Mouse (Mus musculus): Measurements from ENCODE around the gene Irak3. TPM values are rescaled to one million over a fixed set of nuclear protein-coding genes. Genes with fewer than 3 reads are reported as not detected.
"Not testable (repeated sequence)": the region's sequence is repeated elsewhere in the genome, so short reads cannot be mapped to it uniquely, and the experiment has no call there.

The Irak3 gene
- polyA plus RNA-seq, 1 experiment from 2014 or later: 0.24 TPM

- Histone ChIP-seq H3K27ac (no peak overlapping the region), H3K4me3 (replicated peaks) (no peak overlapping the region), H3K4me2 (replicated peaks) (no peak overlapping the region), H3K9me3 (peaks cover 17% of the 10 kb centered on the region), H3K36me3 (0 out of 2 replicates have a peak, but pooled peaks cover 7% of the 10 kb centered on the region), H3K27me3 (no peaks in the 10 kb centered on the region), H3K9ac (replicated peaks) (no peak overlapping the region), H3K4me1 (replicated peaks) (no peaks in the 10 kb centered on the region)
- 72% methylated on average over 4 of the region's 4 CpGs for WGBS
- no peak for ATAC-seq
Observed at GRCm38 (mm10) chr10:120140193-120140592, 61.7 kb downstream of the Irak3 start.

GRCm38 (mm10) chr10:120136020-120136562, 65.8 kb downstream of the Irak3 start:
- Histone ChIP-seq H3K9ac (replicated peaks) (no peak overlapping the region), H3K27ac (no peak overlapping the region), H3K4me1 (replicated peaks) (no peaks in the 10 kb centered on the region), H3K9me3 (no peaks in the 10 kb centered on the region), H3K4me2 (replicated peaks) (no peak overlapping the region), H3K36me3 (no peaks in the 10 kb centered on the region), H3K4me3 (replicated peaks) (no peak overlapping the region), H3K27me3 (no peaks in the 10 kb centered on the region)
- ATAC-seq: no peak
- WGBS: 89% methylated on average over 12 of the region's 12 CpGs

GRCm38 (mm10) chr10:120133697-120134096, 68.2 kb downstream of the Irak3 start:
- Histone ChIP-seq H3K27me3 (no peaks in the 10 kb centered on the region), H3K9ac (replicated peaks) (no peak overlapping the region), H3K36me3 (no peaks in the 10 kb centered on the region), H3K4me2 (replicated peaks) (no peak overlapping the region), H3K4me3 (replicated peaks) (no peak overlapping the region), H3K9me3 (no peaks in the 10 kb centered on the region), H3K4me1 (replicated peaks) (0 out of 2 replicates have a peak, but pooled peaks cover 5% of the 10 kb centered on the region), H3K27ac (no peak overlapping the region)
- no peak for ATAC-seq
- 83% methylated on average over 11 of the region's 11 CpGs for WGBS

GRCm38 (mm10) chr10:120130621-120131020, 71.3 kb downstream of the Irak3 start:
- Histone ChIP-seq H3K4me3 (replicated peaks) (no peak overlapping the region), H3K9me3 (no peaks in the 10 kb centered on the region), H3K27ac (no peak overlapping the region), H3K36me3 (no peaks in the 10 kb centered on the region), H3K4me1 (replicated peaks) (0 out of 2 replicates have a peak, but pooled peaks cover 6% of the 10 kb centered on the region), H3K9ac (replicated peaks) (no peak overlapping the region), H3K4me2 (replicated peaks) (no peak overlapping the region), H3K27me3 (no peaks in the 10 kb centered on the region)
- 66% methylated on average over 16 of the region's 16 CpGs for WGBS
- ATAC-seq: no peak

GRCm38 (mm10) chr10:120128601-120129277, 73.2 kb downstream of the Irak3 start:
- Histone ChIP-seq H3K27me3 (no peaks in the 10 kb centered on the region), H3K9ac (replicated peaks) (no peak overlapping the region), H3K4me2 (replicated peaks) (peak overlapping the region; percentile 11; the same call in 1 of the 2 replicates), H3K36me3 (no peaks in the 10 kb centered on the region), H3K4me3 (replicated peaks) (no peak overlapping the region), H3K27ac (no peak overlapping the region), H3K9me3 (no peaks in the 10 kb centered on the region), H3K4me1 (replicated peaks) (0 out of 2 replicates have a peak, but pooled peaks cover 6% of the 10 kb centered on the region)
- no peak for ATAC-seq
- 49% methylated on average over 13 of the region's 13 CpGs for WGBS

- Histone ChIP-seq H3K4me2 (replicated peaks) (no peak overlapping the region), H3K4me3 (replicated peaks) (no peak overlapping the region), H3K9ac (replicated peaks) (no peak overlapping the region), H3K4me1 (replicated peaks) (0 out of 2 replicates have a peak, but pooled peaks cover 6% of the 10 kb centered on the region), H3K9me3 (no peaks in the 10 kb centered on the region), H3K27me3 (no peaks in the 10 kb centered on the region), H3K36me3 (no peaks in the 10 kb centered on the region), H3K27ac (no peak overlapping the region)
- ATAC-seq: no peak
- 83% methylated on average over 10 of the region's 10 CpGs for WGBS
Observed at GRCm38 (mm10) chr10:120125465-120125857, 76.5 kb downstream of the Irak3 start.

- Histone ChIP-seq H3K36me3 (no peaks in the 10 kb centered on the region), H3K4me3 (replicated peaks) (no peak overlapping the region), H3K9me3 (no peaks in the 10 kb centered on the region), H3K27ac (no peak overlapping the region), H3K9ac (replicated peaks) (no peak overlapping the region), H3K4me2 (replicated peaks) (no peak overlapping the region), H3K27me3 (no peaks in the 10 kb centered on the region), H3K4me1 (replicated peaks) (0 out of 2 replicates have a peak, but pooled peaks cover 6% of the 10 kb centered on the region)
- peak; percentile 66; the same call in 1 of the 2 replicates for ATAC-seq
- 56% methylated on average over 7 of the region's 7 CpGs for WGBS
Observed at GRCm38 (mm10) chr10:120124801-120125464, 77.0 kb downstream of the Irak3 start.

- no peak overlapping the region for H3K4me3 ChIP-seq (replicated peaks)
- H3K27me3 ChIP-seq: no peaks in the 10 kb centered on the region
- ATAC-seq: no peak
- no peak overlapping the region for H3K4me2 ChIP-seq (replicated peaks)
- no peak overlapping the region for H3K27ac ChIP-seq
- WGBS: 92% methylated on average over 3 of the region's 3 CpGs
- H3K36me3 ChIP-seq: no peaks in the 10 kb centered on the region
- H3K9me3 ChIP-seq: no peaks in the 10 kb centered on the region
- 0 out of 2 replicates have a peak, but pooled peaks cover 2% of the 10 kb centered on the region for H3K4me1 ChIP-seq (replicated peaks)
- no peak overlapping the region for H3K9ac ChIP-seq (replicated peaks)
Observed at GRCm38 (mm10) chr10:120123721-120124120, 78.2 kb downstream of the Irak3 start.

GRCm38 (mm10) chr10:120115249-120115648, 86.7 kb downstream of the Irak3 start:
- 95% methylated on average over 1 of the region's 1 CpGs for WGBS
- Histone ChIP-seq H3K36me3 (no peaks in the 10 kb centered on the region), H3K9ac (replicated peaks) (no peak overlapping the region), H3K27me3 (no peaks in the 10 kb centered on the region), H3K4me3 (replicated peaks) (no peak overlapping the region), H3K4me1 (replicated peaks) (peaks cover 10% of the 10 kb centered on the region), H3K27ac (no peak overlapping the region), H3K9me3 (no peaks in the 10 kb centered on the region), H3K4me2 (replicated peaks) (no peak overlapping the region)
- ATAC-seq: no peak

- Histone ChIP-seq H3K4me3 (replicated peaks) (no peak overlapping the region), H3K9me3 (no peaks in the 10 kb centered on the region), H3K36me3 (no peaks in the 10 kb centered on the region), H3K9ac (replicated peaks) (no peak overlapping the region), H3K4me2 (replicated peaks) (no peak overlapping the region), H3K27me3 (no peaks in the 10 kb centered on the region), H3K4me1 (replicated peaks) (peaks cover 10% of the 10 kb centered on the region), H3K27ac (no peak overlapping the region)
- WGBS: 37% methylated on average over 7 of the region's 7 CpGs
- ATAC-seq: no peak
Observed at GRCm38 (mm10) chr10:120114493-120114892, 87.4 kb downstream of the Irak3 start.

- Histone ChIP-seq H3K9ac (replicated peaks) (no peak overlapping the region), H3K9me3 (no peaks in the 10 kb centered on the region), H3K4me3 (replicated peaks) (no peak overlapping the region), H3K36me3 (no peaks in the 10 kb centered on the region), H3K27me3 (no peaks in the 10 kb centered on the region), H3K27ac (no peak overlapping the region), H3K4me1 (replicated peaks) (peaks cover 10% of the 10 kb centered on the region), H3K4me2 (replicated peaks) (no peak overlapping the region)
- ATAC-seq: no peak
- WGBS: 73% methylated on average over 6 of the region's 6 CpGs
Observed at GRCm38 (mm10) chr10:120113980-120114379, 88.0 kb downstream of the Irak3 start.

- peak overlapping the region; percentile 80 for H3K4me2 ChIP-seq (replicated peaks)
- not testable (repeated sequence) for H3K9ac ChIP-seq (replicated peaks); H3K27ac ChIP-seq; H3K9me3 ChIP-seq; ATAC-seq; H3K4me1 ChIP-seq (replicated peaks); H3K36me3 ChIP-seq; H3K27me3 ChIP-seq
- 71% methylated on average over 9 of the region's 9 CpGs for WGBS
- H3K4me3 ChIP-seq (replicated peaks): peak overlapping the region; percentile 65; the same call in 1 of the 2 replicates
Observed at GRCm38 (mm10) chr10:120113482-120113881, 88.4 kb downstream of the Irak3 start.

Data from midbrain, embryonic 13.5 days (tissue).